Mouse (Mus musculus) intestine, embryonic 14.5 days (tissue): Measurements from ENCODE around the gene Sv2c. TPM values are rescaled to one million over a fixed set of nuclear protein-coding genes. Genes with fewer than 3 reads are reported as not detected.
A peak's percentile ranks its signal among the peaks of the same experiment; 100 is the strongest.
"Not testable (repeated sequence)": the region's sequence is repeated elsewhere in the genome, so short reads cannot be mapped to it uniquely, and the experiment has no call there.

Experiments
- ATAC-seq: fragments of 200-750 bp; cut with Nextera tagmentation; replicated peaks from 2 replicates; pipeline ENCODE4 v1.8.0; 2017; ENCODE audit warnings: low read depth, moderate number of reproducible peaks, moderate TSS enrichment, moderate library complexity; ENCODE audit not compliant: low FRiP score, low TSS enrichment
- DNase-seq: peaks from one replicate; pipeline ENCODE4 v3.0.0-alpha.2; 2018; ENCODE audit warnings: low spot score
- H3K27ac ChIP-seq: fragments of 300-500 bp; sonication (generic); 2 replicates; pipeline ENCODE4 v1.5.1; 2014; ENCODE audit warnings: low read depth, mild to moderate bottlenecking, control low read depth
- H3K27me3 ChIP-seq: fragments of 300-500 bp; sonication (generic); replicated peaks from 2 replicates; pipeline ENCODE4 v1.6.1; 2014; ENCODE audit warnings: low read length, control low read depth; ENCODE audit not compliant: control insufficient read depth, insufficient read depth
- H3K36me3 ChIP-seq: fragments of 300-500 bp; sonication (generic); 2 replicates; pipeline ENCODE4 v1.6.1; 2014; ENCODE audit warnings: low read length, control low read depth; ENCODE audit not compliant: control insufficient read depth, insufficient read depth
- H3K4me1 ChIP-seq: fragments of 300-500 bp; sonication (generic); replicated peaks from 2 replicates; pipeline ENCODE4 v1.6.1; 2014; ENCODE audit warnings: low read length, control low read depth, mixed read lengths; ENCODE audit not compliant: control insufficient read depth, insufficient read depth
- H3K4me2 ChIP-seq: fragments of 300-500 bp; sonication (generic); 2 replicates; pipeline ENCODE4 v1.6.1; 2014; ENCODE audit warnings: low read length
- H3K4me3 ChIP-seq: fragments of 300-500 bp; sonication (generic); 2 replicates; pipeline ENCODE4 v1.5.1; 2014; ENCODE audit warnings: low read depth, low read length, control low read depth, mixed read lengths
- H3K9ac ChIP-seq: fragments of 300-500 bp; sonication (generic); 2 replicates; pipeline ENCODE4 v1.6.1; 2014; ENCODE audit warnings: mild to moderate bottlenecking, low read length
- H3K9me3 ChIP-seq: fragments of 300-500 bp; sonication (generic); 2 replicates; pipeline ENCODE4 v1.6.1; 2016; ENCODE audit warnings: low read length, control low read depth; ENCODE audit not compliant: control insufficient read depth
- WGBS: fragments of 180-500 bp; shearing (Covaris S2); extraction: QIAGEN DNeasy Blood & Tissue Kit; methylation state at CpG from one replicate; pipeline ENCODE4 v1.1.7; 2014; 5-methylcytosine and 5-hydroxymethylcytosine counted together
- polyA plus RNA-seq: library from polyadenylated mRNA; unstranded; fragments of >200 nt; fragmentation: Nextera tagmentation; extraction: Ambion mirVana; gene quantifications from 2 replicates; pipeline ENCODE4 v1.2.1, GENCODE M21; 2014

The Sv2c gene
- polyA plus RNA-seq, 1 experiment from 2014 or later = 1.8 TPM

- Histone ChIP-seq H3K4me2 (no peak overlapping the region), H3K27me3 (no peaks in the 10 kb centered on the region), H3K9ac (no peak overlapping the region), H3K9me3 (no peaks in the 10 kb centered on the region), H3K27ac (no peak overlapping the region), H3K4me1 (no peaks in the 10 kb centered on the region), H3K4me3 (no peak overlapping the region), H3K36me3 (no peaks in the 10 kb centered on the region)
- DNase-seq (no peak), ATAC-seq (no peak)
- WGBS = 64% methylated on average over 4 of the region's 4 CpGs
Measured at GRCm38 (mm10) chr13:96090929-96091328, 41.4 kb downstream of the Sv2c start.

- Histone ChIP-seq H3K9me3 (no peaks in the 10 kb centered on the region), H3K9ac (no peak overlapping the region), H3K4me2 (no peak overlapping the region), H3K4me1 (no peaks in the 10 kb centered on the region), H3K36me3 (no peaks in the 10 kb centered on the region), H3K27me3 (no peaks in the 10 kb centered on the region), H3K27ac (no peak overlapping the region), H3K4me3 (no peak overlapping the region)
- ATAC-seq = no peak
- WGBS = 75% methylated on average over 7 of the region's 7 CpGs
- DNase-seq = no peak
Measured at GRCm38 (mm10) chr13:96085581-96086302, 46.6 kb downstream of the Sv2c start.

GRCm38 (mm10) chr13:96081754-96082153 lies 50.6 kb downstream of the Sv2c start, which contains the start of gene Gm17190:
Gm17190 (plus strand) TSS chr13:96082054.
- H3K36me3 ChIP-seq, DNase-seq, H3K27ac ChIP-seq, H3K4me3 ChIP-seq, H3K4me1 ChIP-seq, ATAC-seq, H3K27me3 ChIP-seq, H3K4me2 ChIP-seq, H3K9ac ChIP-seq, H3K9me3 ChIP-seq: not testable (repeated sequence)
- WGBS = 72% methylated on average over 1 of the region's 1 CpGs

DNA sequence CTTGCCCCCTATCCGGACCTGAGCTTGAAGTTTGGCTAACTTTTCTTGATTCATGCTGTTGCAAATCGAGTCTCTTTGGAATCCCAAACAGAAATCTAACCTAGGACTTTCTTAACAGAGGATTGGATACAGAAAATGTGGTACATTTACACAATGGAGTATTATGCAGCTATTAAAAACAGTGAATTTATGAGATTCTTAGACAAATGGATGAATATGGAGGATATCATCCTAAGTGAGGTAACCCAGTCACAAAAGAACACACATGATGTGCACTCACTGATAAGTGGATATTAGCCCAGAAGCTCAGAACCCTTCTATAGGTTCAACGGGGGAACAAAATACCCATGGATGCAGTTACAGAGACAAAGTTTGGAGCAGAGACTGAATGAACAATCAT lies 51.1 kb downstream of the Sv2c start, which contains the start of gene Gm20075:
Gene Gm20075, minus strand, starts transcription at position 101 of the 400 bp plus-strand sequence.
- WGBS = 88% methylated on average over 3 of the region's 3 CpGs
- not testable (repeated sequence) for H3K4me1 ChIP-seq, H3K36me3 ChIP-seq, H3K4me2 ChIP-seq, ATAC-seq, H3K4me3 ChIP-seq, DNase-seq, H3K27ac ChIP-seq, H3K9ac ChIP-seq, H3K27me3 ChIP-seq, H3K9me3 ChIP-seq

DNA sequence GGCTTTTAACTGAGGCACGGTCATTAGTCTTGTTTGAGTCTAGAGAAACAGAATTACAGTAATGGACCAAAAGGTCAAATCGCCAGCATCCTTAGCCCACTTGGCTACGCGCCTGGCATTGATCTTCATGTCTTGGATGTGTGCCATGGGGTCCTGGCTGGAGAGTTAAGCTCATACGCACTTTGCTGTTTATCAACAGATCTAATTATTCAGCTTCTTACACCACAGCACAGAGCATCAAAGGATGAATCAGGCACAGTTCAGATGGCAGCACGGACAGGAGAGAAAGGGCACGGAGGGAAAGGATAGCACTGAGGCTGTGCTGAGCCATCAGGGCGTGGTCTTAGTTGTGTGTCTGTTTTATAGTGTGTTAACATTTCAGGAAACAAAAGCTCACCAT lies 58.8 kb downstream of the Sv2c start:
- no peak for DNase-seq
- WGBS = 48% methylated on average over 8 of the region's 8 CpGs
- ATAC-seq = no peak

GRCm38 (mm10) chr13:96052755-96053154 lies 79.6 kb downstream of the Sv2c start:
- ATAC-seq (no peak), DNase-seq (no peak)
- H3K27me3 ChIP-seq = no peaks in the 10 kb centered on the region
- no peak overlapping the region for H3K4me2 ChIP-seq
- H3K9me3 ChIP-seq = no peaks in the 10 kb centered on the region
- no peak overlapping the region for H3K27ac ChIP-seq
- H3K4me1 ChIP-seq = no peaks in the 10 kb centered on the region
- 83% methylated on average over 3 of the region's 3 CpGs for WGBS
- no peak overlapping the region for H3K9ac ChIP-seq
- H3K4me3 ChIP-seq = no peak overlapping the region
- H3K36me3 ChIP-seq = no peaks in the 10 kb centered on the region

More for the DNA sequence above, 58.8 kb downstream of the Sv2c start:
- Histone ChIP-seq H3K4me3 (no peak overlapping the region), H3K27me3 (no peaks in the 10 kb centered on the region), H3K36me3 (no peaks in the 10 kb centered on the region), H3K9me3 (no peaks in the 10 kb centered on the region), H3K4me1 (no peaks in the 10 kb centered on the region), H3K27ac (no peak overlapping the region), H3K9ac (no peak overlapping the region), H3K4me2 (no peak overlapping the region)

- WGBS = 71% methylated on average over 5 of the region's 5 CpGs
- H3K9ac ChIP-seq = no peak overlapping the region
- no peak overlapping the region for H3K4me3 ChIP-seq
- H3K27me3 ChIP-seq = no peaks in the 10 kb centered on the region
- H3K9me3 ChIP-seq = no peaks in the 10 kb centered on the region
- H3K36me3 ChIP-seq = no peaks in the 10 kb centered on the region
- H3K4me2 ChIP-seq = no peak overlapping the region
- ATAC-seq = no peak
- H3K27ac ChIP-seq = no peak overlapping the region
- H3K4me1 ChIP-seq = no peaks in the 10 kb centered on the region
- DNase-seq = peak; percentile 24
Measured at GRCm38 (mm10) chr13:96045396-96045795, 87.0 kb downstream of the Sv2c start.

DNA sequence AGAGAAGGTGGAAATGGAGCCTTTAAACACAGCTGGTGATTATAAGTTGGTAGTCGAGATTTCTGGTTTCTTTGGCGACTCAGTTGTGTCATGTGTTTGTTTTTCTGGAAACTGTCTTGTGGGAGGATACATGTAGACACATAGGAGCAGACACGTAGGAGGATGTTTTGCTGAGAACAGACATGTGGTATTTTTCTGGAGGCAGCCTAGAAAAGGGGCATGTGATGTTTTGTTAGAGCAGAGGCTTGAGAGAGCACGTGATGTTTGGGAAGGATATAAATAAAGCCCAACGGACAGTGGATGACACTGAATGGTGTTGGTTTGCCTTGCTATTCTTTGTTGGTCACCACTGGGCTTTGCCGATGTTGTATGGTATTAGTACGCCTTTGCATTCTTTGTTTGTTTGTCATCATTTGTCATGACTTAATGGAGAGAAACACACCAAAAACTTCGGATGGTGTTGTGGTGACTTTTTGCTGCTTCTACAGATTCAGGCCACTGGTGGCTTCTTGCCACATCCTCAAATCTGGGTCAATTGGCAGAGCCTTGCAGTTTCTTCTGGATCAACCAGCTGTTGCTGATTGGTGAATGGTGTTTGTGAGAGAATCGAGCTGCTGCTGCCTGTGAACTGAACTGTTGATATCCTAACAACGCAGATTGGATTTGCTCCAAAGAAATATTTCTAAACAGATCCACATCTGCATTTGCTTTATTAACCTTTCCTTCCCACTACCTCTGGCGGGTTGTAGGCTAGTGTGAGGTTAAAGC lies 91.9 kb downstream of the Sv2c start:
- DNase-seq = peak; percentile 37
- ATAC-seq = no peak
- Histone ChIP-seq H3K27me3 (no peaks in the 10 kb centered on the region), H3K4me3 (no peak overlapping the region), H3K9me3 (no peaks in the 10 kb centered on the region), H3K9ac (no peak overlapping the region), H3K27ac (no peak overlapping the region), H3K4me1 (no peaks in the 10 kb centered on the region), H3K36me3 (no peaks in the 10 kb centered on the region), H3K4me2 (no peak overlapping the region)
- WGBS = 68% methylated on average over 11 of the region's 11 CpGs
